ENCODE assay signal across 8 mouse cellular contexts in genomic region chr5:115168641-115169415, GRCm38 (mm10). TPM values are rescaled to one million over a fixed set of nuclear protein-coding genes. Genes with fewer than 3 reads are reported as not detected.
A peak's percentile ranks its signal among the peaks of the same experiment; 100 is the strongest.
DNase-seq lines count a peak whose midpoint lies in the region; ATAC-seq lines count a peak whose summit lies in the region.
"Had no signal": no experiment of that assay in that cellular context is flagged by ENCODE, and none has a peak within 500 bp of the region (broad histone marks: within the 10 kb centered on the region; RNA-seq: fewer than 3 reads in every experiment).

No protein-coding gene starts in this region.

- peak overlapping the region; percentile 42; the same call in 1 of the 2 replicates for H3K27ac ChIP-seq in kidney, embryonic 14.5 days (ENCODE audit: low read depth, low read length)
- no peak overlapping the region for H3K27ac ChIP-seq in neural tube, embryonic 12.5 days
- no peak overlapping the region for H3K27ac ChIP-seq in intestine, embryonic 14.5 days (ENCODE audit: low read depth)
- peak overlapping the region; percentile 44; the same call in 1 of the 2 replicates for H3K27ac ChIP-seq in stomach, embryonic 15.5 days

- 22% methylated on average over 27 of the region's 27 CpGs for WGBS in kidney, embryonic 14.5 days
- 33% methylated on average over 27 of the region's 27 CpGs for WGBS in neural tube, embryonic 12.5 days
- WGBS in intestine, embryonic 14.5 days: 31% methylated on average over 27 of the region's 27 CpGs
- 35% methylated on average over 26 of the region's 27 CpGs for WGBS in stomach, embryonic 15.5 days

- peak overlapping the region; percentile 45 for H3K9ac ChIP-seq in kidney, embryonic 14.5 days (ENCODE audit: low read depth, low read length)
- 0 out of 2 replicates have a peak overlapping the region, but pooled peaks have one; percentile 8 for H3K9ac ChIP-seq in neural tube, embryonic 12.5 days
- no peak overlapping the region for H3K9ac ChIP-seq in intestine, embryonic 14.5 days (ENCODE audit: low read length)
- no peak overlapping the region for H3K9ac ChIP-seq in stomach, embryonic 15.5 days

- ATAC-seq in kidney, embryonic 14.5 days (ENCODE audit: low FRiP score, low TSS enrichment): peak; percentile 51
- no peak for ATAC-seq in neural tube, embryonic 12.5 days (ENCODE audit: low FRiP score, low read depth)
- 0 out of 2 replicates have a peak, but pooled peaks have one; percentile 33 for ATAC-seq in intestine, embryonic 14.5 days (replicated peaks; ENCODE audit: low FRiP score, low TSS enrichment, low read depth)
- ATAC-seq in stomach, embryonic 15.5 days (ENCODE audit: insufficient read depth, low FRiP score, low read depth): no peak; the same call in 1 of the 2 replicates
- ATAC-seq in activated CD4-positive, CD25-positive, alpha-beta regulatory T cell, adult 4 months: no peak

- H3K36me3 ChIP-seq in kidney, embryonic 14.5 days (ENCODE audit: control insufficient read depth, insufficient read depth, low read length): no peaks in the 10 kb centered on the region
- peaks cover 13% of the 10 kb centered on the region for H3K36me3 ChIP-seq in neural tube, embryonic 12.5 days
- H3K36me3 ChIP-seq in intestine, embryonic 14.5 days (ENCODE audit: control insufficient read depth, insufficient read depth, low read length): no peaks in the 10 kb centered on the region
- no peaks in the 10 kb centered on the region for H3K36me3 ChIP-seq in stomach, embryonic 15.5 days
- H3K36me3 ChIP-seq: G1E had no signal

- no peaks in the 10 kb centered on the region for H3K9me3 ChIP-seq in kidney, embryonic 14.5 days (ENCODE audit: control insufficient read depth, low read length)
- H3K9me3 ChIP-seq in neural tube, embryonic 12.5 days: no peaks in the 10 kb centered on the region
- no peaks in the 10 kb centered on the region for H3K9me3 ChIP-seq in intestine, embryonic 14.5 days (ENCODE audit: control insufficient read depth, low read length)
- H3K9me3 ChIP-seq in stomach, embryonic 15.5 days: no peaks in the 10 kb centered on the region
- H3K9me3 ChIP-seq: G1E had no signal

- no peak overlapping the region for H3K4me3 ChIP-seq in kidney, embryonic 14.5 days (ENCODE audit: low read length)
- H3K4me3 ChIP-seq in neural tube, embryonic 12.5 days: no peak overlapping the region
- no peak overlapping the region for H3K4me3 ChIP-seq in intestine, embryonic 14.5 days (ENCODE audit: low read depth, low read length)
- no peak overlapping the region for H3K4me3 ChIP-seq in stomach, embryonic 15.5 days (replicated peaks)

- no peaks in the 10 kb centered on the region for H3K27me3 ChIP-seq in kidney, embryonic 14.5 days (ENCODE audit: control insufficient read depth, insufficient read depth, low read length)
- no peaks in the 10 kb centered on the region for H3K27me3 ChIP-seq in neural tube, embryonic 12.5 days (replicated peaks)
- no peaks in the 10 kb centered on the region for H3K27me3 ChIP-seq in intestine, embryonic 14.5 days (replicated peaks; ENCODE audit: control insufficient read depth, insufficient read depth, low read length)
- H3K27me3 ChIP-seq in stomach, embryonic 15.5 days (replicated peaks): no peaks in the 10 kb centered on the region

- H3K4me2 ChIP-seq in kidney, embryonic 14.5 days (replicated peaks; ENCODE audit: low read depth, low read length): peak overlapping the region; percentile 36
- no peak overlapping the region; the same call in 1 of the 2 replicates for H3K4me2 ChIP-seq in neural tube, embryonic 12.5 days (replicated peaks)
- peak overlapping the region; percentile 7; the same call in 1 of the 2 replicates for H3K4me2 ChIP-seq in intestine, embryonic 14.5 days (ENCODE audit: low read length)
- peak overlapping the region; percentile 33 for H3K4me2 ChIP-seq in stomach, embryonic 15.5 days

- DNase-seq in kidney, postnatal 14 days: no peak
- DNase-seq in neural tube, embryonic 10.5 days (ENCODE audit: extremely low spot score, low spot score): no peak
- no peak for DNase-seq in intestine, embryonic 14.5 days (ENCODE audit: low spot score)

- H3K4me1 ChIP-seq in kidney, embryonic 14.5 days (ENCODE audit: control insufficient read depth, insufficient read depth, low read length): peaks cover 27% of the 10 kb centered on the region
- H3K4me1 ChIP-seq in neural tube, embryonic 12.5 days: peaks cover 4% of the 10 kb centered on the region; the same call in 1 of the 2 replicates
- H3K4me1 ChIP-seq in intestine, embryonic 14.5 days (replicated peaks; ENCODE audit: control insufficient read depth, insufficient read depth, low read length): peaks cover 8% of the 10 kb centered on the region; the same call in 1 of the 2 replicates
- H3K4me1 ChIP-seq in stomach, embryonic 15.5 days: peaks cover 30% of the 10 kb centered on the region

RNA-seq across cellular contexts. Expression of gene Mlec, which starts 10.8 kb away (rescaled TPM):
- polyA plus RNA-seq in kidney, embryonic 14.5 days (2014; fragmentation: Nextera tagmentation; extraction: Ambion mirVana): 57.8 and 75.5 TPM in 2 replicates
- polyA plus RNA-seq in neural tube, embryonic 12.5 days (2016; fragmentation: Nextera tagmentation; extraction: Ambion mirVana): 57.7 and 64.4 TPM in 2 replicates
- polyA plus RNA-seq in intestine, embryonic 14.5 days (2014; fragmentation: Nextera tagmentation; extraction: Ambion mirVana): 70.5 and 71.6 TPM in 2 replicates
- 89.3 and 101 TPM in 2 replicates for polyA plus RNA-seq in stomach, embryonic 15.5 days (2015; fragmentation: Nextera tagmentation; extraction: Ambion mirVana)
- 10 to 100 TPM; 26.8 to 37.1 TPM for polyA plus RNA-seq in activated CD4-positive, CD25-positive, alpha-beta regulatory T cell, adult 4 months (2017; shearing (Covaris generic))

RNA-seq across cellular contexts. Expression of gene Cabp1, which starts 25.4 kb away (rescaled TPM):
- 2.0 and 2.4 TPM in 2 replicates for polyA plus RNA-seq in kidney, embryonic 14.5 days (2014; fragmentation: Nextera tagmentation; extraction: Ambion mirVana)
- 24.0 and 24.6 TPM in 2 replicates for polyA plus RNA-seq in neural tube, embryonic 12.5 days (2016; fragmentation: Nextera tagmentation; extraction: Ambion mirVana)
- polyA plus RNA-seq in intestine, embryonic 14.5 days (2014; fragmentation: Nextera tagmentation; extraction: Ambion mirVana): 1.2 and 1.3 TPM in 2 replicates
- polyA plus RNA-seq in stomach, embryonic 15.5 days (2015; fragmentation: Nextera tagmentation; extraction: Ambion mirVana): 1.5 and 1.6 TPM in 2 replicates
- under 1 TPM in 1 of 2 experiments, not detected in 1; 0.54 TPM for polyA plus RNA-seq in activated CD4-positive, CD25-positive, alpha-beta regulatory T cell, adult 4 months (2017; shearing (Covaris generic))
- polyA plus RNA-seq: G1E had no signal

RNA-seq across cellular contexts. Expression of gene Unc119b, which starts 34.1 kb away (rescaled TPM):
- 26.3 and 50.3 TPM in 2 replicates for polyA plus RNA-seq in kidney, embryonic 14.5 days (2014; fragmentation: Nextera tagmentation; extraction: Ambion mirVana)
- 60.4 and 61.2 TPM in 2 replicates for polyA plus RNA-seq in neural tube, embryonic 12.5 days (2016; fragmentation: Nextera tagmentation; extraction: Ambion mirVana)
- 30.6 and 31.0 TPM in 2 replicates for polyA plus RNA-seq in intestine, embryonic 14.5 days (2014; fragmentation: Nextera tagmentation; extraction: Ambion mirVana)
- 26.6 and 29.7 TPM in 2 replicates for polyA plus RNA-seq in stomach, embryonic 15.5 days (2015; fragmentation: Nextera tagmentation; extraction: Ambion mirVana)
- polyA plus RNA-seq in activated CD4-positive, CD25-positive, alpha-beta regulatory T cell, adult 4 months (2017; shearing (Covaris generic)): 10 to 100 TPM; 18.3 to 19.0 TPM

RNA-seq across cellular contexts. Expression of gene Acads, which starts 49.7 kb away (rescaled TPM):
- polyA plus RNA-seq in kidney, embryonic 14.5 days (2014; fragmentation: Nextera tagmentation; extraction: Ambion mirVana): 54.2 and 68.5 TPM in 2 replicates
- 45.1 and 47.9 TPM in 2 replicates for polyA plus RNA-seq in neural tube, embryonic 12.5 days (2016; fragmentation: Nextera tagmentation; extraction: Ambion mirVana)
- 53.3 and 57.3 TPM in 2 replicates for polyA plus RNA-seq in intestine, embryonic 14.5 days (2014; fragmentation: Nextera tagmentation; extraction: Ambion mirVana)
- polyA plus RNA-seq in stomach, embryonic 15.5 days (2015; fragmentation: Nextera tagmentation; extraction: Ambion mirVana): 64.1 and 71.1 TPM in 2 replicates
- polyA plus RNA-seq in activated CD4-positive, CD25-positive, alpha-beta regulatory T cell, adult 4 months (2017; shearing (Covaris generic)): 10 to 100 TPM; 14.7 to 24.1 TPM

Comparison
In these comparisons a context has a peak if more than half of its experiments do, and no peak if none do; other contexts are left out.
1. ATAC-seq: peak in kidney, embryonic 14.5 days (single experiment) and intestine, embryonic 14.5 days (single experiment); none in neural tube, embryonic 12.5 days (single experiment), stomach, embryonic 15.5 days (single experiment) and activated CD4-positive, CD25-positive, alpha-beta regulatory T cell, adult 4 months (single experiment).
2. H3K27ac ChIP-seq: peak in kidney, embryonic 14.5 days (single experiment) and stomach, embryonic 15.5 days (single experiment); none in neural tube, embryonic 12.5 days (single experiment) and intestine, embryonic 14.5 days (single experiment).
3. H3K9ac ChIP-seq: peak in kidney, embryonic 14.5 days (single experiment) and neural tube, embryonic 12.5 days (single experiment); none in intestine, embryonic 14.5 days (single experiment) and stomach, embryonic 15.5 days (single experiment).